Mouse (Mus musculus) cerebellum, adult 8-10 months (tissue): ENCODE data around the gene Luc7l2.
"Not testable (repeated sequence)": the region's sequence is repeated elsewhere in the genome, so short reads cannot be mapped to it uniquely, and the experiment has no call there.

Source experiments
- DNase-seq: peaks from one replicate; pipeline ENCODE4 v3.0.0; 2022

The Luc7l2 gene

GRCm38 (mm10) chr6:38551062-38551988 lies at the start of gene Luc7l2:
TSS of gene Luc7l2 (plus strand) at chr6:38551334.
- peak; percentile 95 for DNase-seq

- no peak for DNase-seq
Observed at GRCm38 (mm10) chr6:38512096-38512495, 39.0 kb upstream of the Luc7l2 start.

- no peak for DNase-seq
Observed at GRCm38 (mm10) chr6:38512830-38513229, 38.3 kb upstream of the Luc7l2 start.

- no peak for DNase-seq
Observed at GRCm38 (mm10) chr6:38515201-38515600, 35.9 kb upstream of the Luc7l2 start.

- DNase-seq: no peak
Observed at GRCm38 (mm10) chr6:38523851-38524250, 27.3 kb upstream of the Luc7l2 start.

GRCm38 (mm10) chr6:38531211-38531820 lies 19.8 kb upstream of the Luc7l2 start:
- no peak for DNase-seq

- DNase-seq: no peak
Observed at GRCm38 (mm10) chr6:38532500-38533420, 18.4 kb upstream of the Luc7l2 start.

GRCm38 (mm10) chr6:38533428-38534405 lies 17.4 kb upstream of the Luc7l2 start, which contains the start of gene Fmc1:
TSS of gene Fmc1 (plus strand) at chr6:38533502.
- peak; percentile 97 for DNase-seq

- DNase-seq: peak; percentile 99
Observed at GRCm38 (mm10) chr6:38534640-38535365, 16.3 kb upstream of the Luc7l2 start.

GRCm38 (mm10) chr6:38535366-38535690 lies 15.8 kb upstream of the Luc7l2 start:
- no peak for DNase-seq

GRCm38 (mm10) chr6:38535788-38536187 lies 15.3 kb upstream of the Luc7l2 start:
- DNase-seq: no peak

GRCm38 (mm10) chr6:38544141-38544540 lies 7.0 kb upstream of the Luc7l2 start:
- not testable (repeated sequence) for DNase-seq

GRCm38 (mm10) chr6:38547005-38547404 lies 4.1 kb upstream of the Luc7l2 start:
- DNase-seq: not testable (repeated sequence)

GRCm38 (mm10) chr6:38547707-38548106 lies 3.4 kb upstream of the Luc7l2 start:
- DNase-seq: no peak

- DNase-seq: not testable (repeated sequence)
Observed at GRCm38 (mm10) chr6:38548595-38548994, 2.5 kb upstream of the Luc7l2 start.

GRCm38 (mm10) chr6:38549840-38550239 lies 1.3 kb upstream of the Luc7l2 start:
- DNase-seq: not testable (repeated sequence)

- no peak for DNase-seq
Observed at GRCm38 (mm10) chr6:38550250-38551061, 678 bp upstream of the Luc7l2 start.

GRCm38 (mm10) chr6:38551989-38552635 lies 978 bp downstream of the Luc7l2 start:
- DNase-seq: peak; percentile 98

GRCm38 (mm10) chr6:38552636-38553000 lies 1.5 kb downstream of the Luc7l2 start:
- DNase-seq: no peak

GRCm38 (mm10) chr6:38576096-38576495 lies 25.0 kb downstream of the Luc7l2 start:
- DNase-seq: no peak
